Mouse (Mus musculus): ENCODE measurements around the gene Teddm1a. TPM values are rescaled to one million over a fixed set of nuclear protein-coding genes. Genes with fewer than 3 reads are reported as not detected.

Teddm1a gene
- polyA plus RNA-seq, 1 experiment from 2014 or later = not detected

- Histone ChIP-seq H3K36me3 (ENCODE audit: control insufficient read depth, insufficient read depth, low read length) (no peaks in the 10 kb centered on the region), H3K27ac (ENCODE audit: low read depth, low read length) (no peak overlapping the region), H3K4me3 (ENCODE audit: low read depth, low read length) (no peak overlapping the region), H3K4me1 (ENCODE audit: control insufficient read depth, insufficient read depth, low read length) (no peaks in the 10 kb centered on the region), H3K9me3 (ENCODE audit: control insufficient read depth, low read length) (no peaks in the 10 kb centered on the region), H3K4me2 (ENCODE audit: low read depth, low read length) (no peak overlapping the region), H3K27me3 (ENCODE audit: control insufficient read depth, insufficient read depth, low read length) (no peaks in the 10 kb centered on the region), H3K9ac (replicated peaks; ENCODE audit: low read depth, low read length) (no peak overlapping the region)
- WGBS = 84% methylated on average over 12 of the region's 12 CpGs
- no peak for ATAC-seq (ENCODE audit: low read depth)
Measured at GRCm38 (mm10) chr1:153935844-153936380, 44.4 kb downstream of the Teddm1a start.

DNA sequence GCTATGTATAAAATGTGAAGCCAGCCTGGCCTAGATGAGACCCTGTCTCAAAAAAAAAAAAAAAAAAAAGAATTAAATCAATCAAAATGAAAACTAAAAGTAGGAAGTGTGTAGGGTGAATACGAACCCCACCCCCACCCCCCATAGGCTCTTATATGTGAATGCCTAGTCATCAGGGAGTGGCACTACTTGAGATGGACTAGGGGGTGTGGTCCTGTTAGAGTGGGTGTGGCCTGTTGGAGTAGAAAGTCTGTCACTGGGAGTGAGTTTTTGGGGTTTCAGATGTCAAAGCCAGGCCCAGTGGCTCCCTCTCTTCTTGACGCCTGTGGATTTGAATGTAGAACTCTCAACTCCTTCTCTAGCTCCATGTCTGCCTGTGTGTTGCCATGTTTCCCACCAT lies 45.5 kb downstream of the Teddm1a start:
- WGBS = 100% methylated on average over 2 of the region's 2 CpGs
- H3K36me3 ChIP-seq (ENCODE audit: control insufficient read depth, insufficient read depth, low read length) = no peaks in the 10 kb centered on the region
- no peak overlapping the region for H3K9ac ChIP-seq (replicated peaks; ENCODE audit: low read depth, low read length)
- no peaks in the 10 kb centered on the region for H3K9me3 ChIP-seq (ENCODE audit: control insufficient read depth, low read length)
- no peaks in the 10 kb centered on the region for H3K4me1 ChIP-seq (ENCODE audit: control insufficient read depth, insufficient read depth, low read length)
- no peak overlapping the region for H3K4me3 ChIP-seq (ENCODE audit: low read depth, low read length)
- H3K27ac ChIP-seq (ENCODE audit: low read depth, low read length) = no peak overlapping the region
- H3K4me2 ChIP-seq (ENCODE audit: low read depth, low read length) = no peak overlapping the region
- H3K27me3 ChIP-seq (ENCODE audit: control insufficient read depth, insufficient read depth, low read length) = no peaks in the 10 kb centered on the region
- no peak for ATAC-seq (ENCODE audit: low read depth)

DNA sequence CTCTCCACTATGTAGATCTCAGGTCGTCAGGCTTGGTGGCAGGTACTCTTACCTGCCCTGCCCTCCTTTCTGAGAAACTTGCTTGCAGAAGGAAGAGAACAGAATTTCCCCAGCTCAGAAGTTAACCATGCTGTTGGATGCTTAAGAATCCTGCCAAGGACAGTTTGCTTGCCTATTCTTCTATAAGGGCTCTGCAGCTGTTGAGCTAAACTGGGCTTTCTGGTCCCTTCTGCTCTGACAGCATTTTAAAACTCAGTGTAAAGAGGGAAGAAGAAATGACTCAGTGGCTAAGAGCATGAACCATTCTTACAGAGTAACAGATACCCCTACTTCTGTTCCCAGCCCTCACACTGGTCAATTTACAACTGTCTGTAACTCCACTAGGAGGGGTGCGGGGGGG lies 49.4 kb downstream of the Teddm1a start:
- no peak for ATAC-seq (ENCODE audit: low read depth)
- Histone ChIP-seq H3K27me3 (ENCODE audit: control insufficient read depth, insufficient read depth, low read length) (no peaks in the 10 kb centered on the region), H3K4me1 (ENCODE audit: control insufficient read depth, insufficient read depth, low read length) (no peaks in the 10 kb centered on the region), H3K9me3 (ENCODE audit: control insufficient read depth, low read length) (no peaks in the 10 kb centered on the region), H3K36me3 (ENCODE audit: control insufficient read depth, insufficient read depth, low read length) (no peaks in the 10 kb centered on the region), H3K4me3 (ENCODE audit: low read depth, low read length) (no peak overlapping the region), H3K27ac (ENCODE audit: low read depth, low read length) (no peak overlapping the region), H3K4me2 (ENCODE audit: low read depth, low read length) (no peak overlapping the region), H3K9ac (replicated peaks; ENCODE audit: low read depth, low read length) (no peak overlapping the region)
- 87% methylated on average over 2 of the region's 2 CpGs for WGBS

Small RNA genes within 50 kb of the gene (microRNA-seq; reads per million reads assigned to microRNA genes)
- gene Mir8114 = 22.5 reads per million, percentile 25 among the genes with 10 or more reads in this experiment

Other genes with a start within 250 kb of the Teddm1a start
- gene Rgs8, start 238.7 kb upstream of the Teddm1a start, polyA plus RNA-seq (2014; fragmentation: Nextera tagmentation; extraction: Ambion mirVana) = 12.1 and 15.3 TPM in 2 replicates
- 5.8 and 8.3 TPM in 2 replicates for gene Rgs16, start 151.4 kb upstream of the Teddm1a start, polyA plus RNA-seq (2014; fragmentation: Nextera tagmentation; extraction: Ambion mirVana)
- 38.0 and 41.1 TPM in 2 replicates for gene Rnasel, start 142.3 kb upstream of the Teddm1a start, polyA plus RNA-seq (2014; fragmentation: Nextera tagmentation; extraction: Ambion mirVana)
- gene Rgsl1, start 47.6 kb upstream of the Teddm1a start, polyA plus RNA-seq (2014; fragmentation: Nextera tagmentation; extraction: Ambion mirVana) = 0.19 and 0.55 TPM in 2 replicates
- 0.21 and 0.35 TPM in 2 replicates for gene Teddm1b, start 17.4 kb upstream of the Teddm1a start, polyA plus RNA-seq (2014; fragmentation: Nextera tagmentation; extraction: Ambion mirVana)
- 191 and 226 TPM in 2 replicates for gene Glul, start 8.2 kb downstream of the Teddm1a start, polyA plus RNA-seq (2014; fragmentation: Nextera tagmentation; extraction: Ambion mirVana)
- gene Teddm2, start 8.5 kb downstream of the Teddm1a start, polyA plus RNA-seq (2014; fragmentation: Nextera tagmentation; extraction: Ambion mirVana) = 1.3 TPM in 2 replicates